Mouse (Mus musculus) yolk sac, embryonic 10.5 days (tissue): ENCODE data around the gene Gm11487.
"Not testable (repeated sequence)": the region's sequence is repeated elsewhere in the genome, so short reads cannot be mapped to it uniquely, and the experiment has no call there.

Experiments
- DNase-seq: peaks from one replicate; pipeline ENCODE4 v3.0.0-alpha.2; 2017; ENCODE audit warnings: low spot score

Gene Gm11487

GRCm38 (mm10) chr4:73404972-73405371 lies at the start of gene Gm11487:
Gm11487 (minus strand) TSS chr4:73405072.
- DNase-seq = not testable (repeated sequence)

GRCm38 (mm10) chr4:73444715-73445114 lies 39.8 kb upstream of the Gm11487 start:
- DNase-seq = no peak

- DNase-seq = no peak
Observed at GRCm38 (mm10) chr4:73442568-73442967, 37.7 kb upstream of the Gm11487 start.

DNA sequence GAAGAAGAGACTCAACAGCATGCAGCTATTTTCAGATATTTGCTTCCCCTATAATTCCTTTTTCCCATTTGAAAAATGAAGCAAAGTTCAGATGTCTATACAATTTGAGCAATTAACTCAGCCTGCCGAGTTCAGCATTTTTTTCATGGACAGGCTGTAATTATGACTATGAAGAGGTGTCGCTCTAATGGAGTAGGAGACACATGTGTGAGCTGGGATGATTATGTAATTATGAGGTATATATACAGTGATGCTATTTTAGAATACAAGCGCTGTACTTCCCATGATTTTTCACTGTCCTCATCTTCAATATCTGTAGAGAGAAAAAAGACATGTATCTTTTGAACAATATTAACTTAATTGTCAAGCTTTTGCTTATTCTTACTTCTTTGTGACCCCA lies 21.0 kb upstream of the Gm11487 start:
- DNase-seq = no peak

DNA sequence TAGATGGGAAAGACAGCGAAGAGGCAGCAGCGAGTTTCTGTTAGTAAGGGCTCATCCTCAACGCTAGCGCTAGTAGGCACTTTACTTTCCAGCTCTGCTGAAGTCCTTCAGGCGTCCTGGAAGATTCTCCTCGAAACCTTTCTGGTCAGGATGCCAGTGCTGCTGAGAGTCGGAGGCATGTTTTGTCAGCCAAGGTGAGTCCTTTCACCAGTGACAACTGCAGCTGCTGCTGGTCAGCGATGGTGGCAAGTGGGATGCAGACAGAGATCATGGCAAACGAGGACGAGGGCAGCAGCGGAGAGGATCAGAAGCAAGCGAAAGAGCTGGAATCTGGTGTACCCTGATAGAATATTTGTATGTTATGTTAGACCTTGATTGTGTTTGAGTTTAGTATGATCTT lies 18.2 kb upstream of the Gm11487 start:
- DNase-seq = no peak

GRCm38 (mm10) chr4:73366534-73366933 lies 38.3 kb downstream of the Gm11487 start:
- no peak for DNase-seq
